11 mouse cellular contexts compared by ENCODE assay signal in genomic region chr3:52712151-52712550, GRCm38 (mm10).
A peak's percentile ranks its signal among the peaks of the same experiment; 100 is the strongest.
DNase-seq lines count a peak whose midpoint lies in the region.
"Had no signal": no experiment of that assay in that cellular context is flagged by ENCODE, and none has a peak within 500 bp of the region (broad histone marks: within the 10 kb centered on the region; RNA-seq: fewer than 3 reads in every experiment).

No protein-coding gene starts in this region.

- peak; percentile 53 for DNase-seq in gastrocnemius, adult 18-20 months (ENCODE audit: low spot score)
- no peak for DNase-seq in gastrocnemius, postnatal 4 days (ENCODE audit: low spot score in 2 of 2)
- peak; percentile 45 for DNase-seq in layer of hippocampus, adult 11-12 months (ENCODE audit: low spot score)
- DNase-seq in layer of hippocampus, adult 9-10 months (ENCODE audit: low spot score) = no peak
- peak; percentile 16 for DNase-seq in right cerebral cortex, postnatal 25 days
- DNase-seq in right cerebral cortex, adult 18-20 months = no peak
- DNase-seq in adrenal gland, adult 2 months = no peak
- DNase-seq in spleen, adult 12 weeks (ENCODE audit: low spot score) = no peak
- DNase-seq: cerebellum, adult 9-11 months; liver; thymus, postnatal 4 days had no signal

Comparison
In these comparisons a context has a peak if more than half of its experiments do, and no peak if none do; other contexts are left out.
1. DNase-seq: peak in gastrocnemius, adult 18-20 months (single experiment), layer of hippocampus, adult 11-12 months (single experiment) and right cerebral cortex, postnatal 25 days (single experiment); none in gastrocnemius, postnatal 4 days (0 of 2), layer of hippocampus, adult 9-10 months (single experiment), right cerebral cortex, adult 18-20 months (single experiment), adrenal gland, adult 2 months (single experiment) and spleen, adult 12 weeks (single experiment).